Mouse (Mus musculus) C2C12 (cell line): ENCODE measurements around the gene Syndig1l.

Source experiments
- CTCF ChIP-seq: IDR thresholded peaks from one replicate; pipeline ENCODE4 v1.5.1; 2011; ENCODE audit not compliant: control insufficient read depth, insufficient read depth, insufficient read length
- FOSL1 ChIP-seq: IDR thresholded peaks from one replicate; pipeline ENCODE4 v1.8.0; 2011; ENCODE audit warnings: mild to moderate bottlenecking, low read length; ENCODE audit not compliant: poor library complexity, insufficient read depth, severe bottlenecking
- MYOG ChIP-seq: IDR thresholded peaks from one replicate; pipeline ENCODE4 v1.6.1; 2011; ENCODE audit not compliant: control insufficient read depth, insufficient read length; ENCODE audit errors: extremely low read depth

DNA sequence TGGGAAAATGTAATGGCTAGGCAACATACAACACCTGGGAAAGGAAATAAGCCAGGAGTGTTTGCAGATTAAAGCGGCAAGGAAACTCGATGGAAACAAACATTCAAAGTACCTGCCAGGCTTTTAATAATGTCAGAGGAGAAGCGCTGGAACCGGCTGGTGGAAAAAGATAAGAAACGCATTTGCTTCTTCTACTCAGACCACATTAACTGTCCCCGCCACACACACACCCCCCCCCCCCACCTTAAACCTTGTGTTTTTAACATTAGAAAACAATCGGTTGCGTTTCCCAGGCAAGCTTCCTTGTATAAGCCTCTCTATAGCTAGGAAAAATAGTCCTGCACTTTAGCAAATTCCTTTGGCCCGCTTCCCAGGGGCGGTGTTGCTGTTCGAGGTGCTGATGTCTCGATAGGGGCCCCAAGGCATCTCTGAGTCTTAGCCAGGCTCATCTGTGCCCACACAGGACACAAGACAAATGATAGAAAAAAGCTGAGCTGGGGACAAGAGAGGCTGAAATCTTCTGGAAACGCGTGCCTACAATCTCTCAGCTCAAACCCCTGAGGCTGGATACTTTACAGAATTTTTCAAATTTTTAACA, 11.3 kb upstream of the Syndig1l start:
- TF ChIP-seq FOSL1 (no peak), CTCF (no peak), MYOG (no peak)
